Mouse (Mus musculus) lung, adult 2 months (tissue): ENCODE measurements around the gene Gm5431.

Source experiments
- CTCF ChIP-seq: fragments of 200-500 bp; IDR thresholded peaks from 2 replicates; pipeline ENCODE4 v1.5.1; 2011; ENCODE audit warnings: mild to moderate bottlenecking, low read length, control low read depth; ENCODE audit not compliant: insufficient read depth
- POLR2A ChIP-seq: fragments of 200-500 bp; IDR thresholded peaks from 2 replicates; pipeline ENCODE4 v1.6.1; 2011; ENCODE audit warnings: low read depth, mild to moderate bottlenecking, control low read depth, low read length, borderline replicate concordance; ENCODE audit errors: extremely low read depth

DNA sequence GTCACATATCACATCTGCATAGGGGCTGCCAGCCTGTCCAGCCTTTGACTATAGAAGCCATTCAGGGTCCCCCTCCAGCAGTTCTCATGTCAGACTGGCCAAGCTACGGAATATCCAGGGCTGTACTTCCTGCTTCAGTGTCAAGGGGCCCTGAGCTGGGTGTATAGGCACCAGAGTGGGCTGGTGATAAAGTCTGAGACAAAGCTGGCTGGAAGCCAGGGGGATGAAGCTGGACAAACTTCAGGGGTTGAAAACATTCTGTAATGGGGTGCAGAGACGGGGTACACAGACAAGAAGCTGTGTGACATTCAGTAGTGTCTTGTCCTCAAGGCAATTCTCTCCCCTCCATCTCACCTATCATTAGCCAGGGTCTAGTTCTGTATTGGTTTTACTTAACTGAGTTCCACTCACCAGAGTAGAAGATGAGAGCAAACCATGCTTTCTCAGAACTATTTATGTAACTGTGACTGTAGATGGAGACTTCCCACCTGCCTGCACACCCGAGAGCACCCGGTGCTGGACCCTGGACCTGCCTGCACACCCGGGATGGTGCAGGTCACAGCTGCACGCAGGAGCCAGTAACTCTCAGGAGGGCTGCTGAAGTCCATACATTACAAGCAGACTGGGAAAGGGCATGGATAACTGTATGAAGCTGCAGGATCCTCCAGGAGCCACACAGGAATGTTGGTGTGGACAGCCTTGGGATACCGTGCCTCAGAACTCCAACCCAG is 32.5 kb downstream of the Gm5431 start:
- TF ChIP-seq POLR2A (no peak), CTCF (no peak)
